Mouse (Mus musculus) left cerebral cortex, postnatal 36 days (tissue): ENCODE results near the gene Mymk. TPM values are rescaled to one million over a fixed set of nuclear protein-coding genes. Genes with fewer than 3 reads are reported as not detected.

Experiments
- total RNA-seq, 2 experiments: library from RNA; stranded (reverse); gene quantifications; 2 replicates each; pipeline ENCODE4 v1.2.3; 2021

Gene Mymk
- total RNA-seq, 2 experiments from 2014 or later = 0.44 TPM; not detected in 1

Other genes with a start within 250 kb of the Mymk start
- gene Abo, start 207.2 kb downstream of the Mymk start, total RNA-seq = not detected
- gene Surf6, start 169.3 kb downstream of the Mymk start, total RNA-seq = 10 to 100 TPM; 26.7 to 27.0 TPM
- 10 to 100 TPM; 45.7 to 46.8 TPM for gene Med22, start 161.5 kb downstream of the Mymk start, total RNA-seq
- 100 to 1,000 TPM; 223 to 256 TPM for gene Rpl7a, start 161.4 kb downstream of the Mymk start, total RNA-seq
- 10 to 100 TPM; 33.2 to 34.0 TPM for gene Surf2, start 155.8 kb downstream of the Mymk start, total RNA-seq
- 100 to 1,000 TPM in 1 of 2 experiments, 10 to 100 TPM in 1; 95.5 to 106 TPM for gene Surf1, start 155.6 kb downstream of the Mymk start, total RNA-seq
- gene Surf4, start 138.3 kb downstream of the Mymk start, total RNA-seq = 10 to 100 TPM; 49.5 to 53.0 TPM
- gene Stkld1, start 138.1 kb downstream of the Mymk start, total RNA-seq = under 1 TPM; 0.15 to 0.41 TPM
- gene Rexo4, start 107.8 kb downstream of the Mymk start, total RNA-seq = 10 to 100 TPM; 48.2 to 68.2 TPM
- gene Adamts13, start 98.8 kb downstream of the Mymk start, total RNA-seq = 1 to 10 TPM in 1 of 2 experiments, under 1 TPM in 1; 0.77 to 1.8 TPM
- gene Cacfd1, start 62.3 kb downstream of the Mymk start, total RNA-seq = 10 to 100 TPM; 41.5 to 50.0 TPM
- gene Slc2a6, start 44.2 kb downstream of the Mymk start, total RNA-seq = 10 to 100 TPM; 32.2 to 32.4 TPM
- gene Adamtsl2, start 7.2 kb upstream of the Mymk start, total RNA-seq = 10 to 100 TPM; 22.0 to 22.2 TPM
- 100 to 1,000 TPM; 112 to 122 TPM for gene Fam163b, start 70.3 kb upstream of the Mymk start, total RNA-seq
- gene Dbh, start 93.1 kb upstream of the Mymk start, total RNA-seq = under 1 TPM; 0.41 to 0.44 TPM
- gene Sardh, start 176.2 kb upstream of the Mymk start, total RNA-seq = 10 to 100 TPM in 1 of 2 experiments, 1 to 10 TPM in 1; 7.4 to 10.8 TPM